Mouse (Mus musculus) lung, postnatal 0 days (tissue): ENCODE data around the gene Sfmbt1. TPM values are rescaled to one million over a fixed set of nuclear protein-coding genes. Genes with fewer than 3 reads are reported as not detected.

Experiments used
- ATAC-seq: fragments of 200-750 bp; cut with Nextera tagmentation; 2 replicates; pipeline ENCODE4 v1.8.0; 2017; ENCODE audit warnings: moderate library complexity
- DNase-seq: peaks from one replicate; pipeline ENCODE4 v3.0.0-alpha.2; 2016; ENCODE audit warnings: low spot score
- H3K27ac ChIP-seq: fragments of 300-500 bp; sonication (generic); 2 replicates; pipeline ENCODE4 v1.5.1; 2014; ENCODE audit warnings: antibody characterized with exemption, mild to moderate bottlenecking, low read length, mixed read lengths
- H3K27me3 ChIP-seq: fragments of 300-500 bp; sonication (generic); replicated peaks from 2 replicates; pipeline ENCODE4 v1.6.1; 2014; ENCODE audit warnings: low read length, mixed read lengths; ENCODE audit not compliant: insufficient read depth
- H3K36me3 ChIP-seq: fragments of 300-500 bp; sonication (generic); 2 replicates; pipeline ENCODE4 v1.6.1; 2014; ENCODE audit warnings: low read length, mixed read lengths; ENCODE audit not compliant: insufficient read depth
- H3K4me1 ChIP-seq: fragments of 300-500 bp; sonication (generic); 2 replicates; pipeline ENCODE4 v1.6.1; 2014; ENCODE audit warnings: antibody characterized with exemption, low read depth, low read length, mixed read lengths; ENCODE audit not compliant: insufficient read depth
- H3K4me2 ChIP-seq: fragments of 300-500 bp; sonication (generic); replicated peaks from 2 replicates; pipeline ENCODE4 v1.6.1; 2014; ENCODE audit warnings: low read depth, mild to moderate bottlenecking, low read length, moderate library complexity, mixed read lengths
- H3K4me3 ChIP-seq: fragments of 300-500 bp; sonication (generic); 2 replicates; pipeline ENCODE4 v1.5.1; 2014; ENCODE audit warnings: low read depth, low read length
- H3K9ac ChIP-seq: fragments of 300-500 bp; sonication (generic); replicated peaks from 2 replicates; pipeline ENCODE4 v1.6.1; 2014; ENCODE audit warnings: low read depth, mild to moderate bottlenecking
- H3K9me3 ChIP-seq: fragments of 300-500 bp; sonication (generic); 2 replicates; pipeline ENCODE4 v1.6.1; 2016; ENCODE audit warnings: low read length, mixed read lengths
- CTCF ChIP-seq: IDR thresholded peaks from 2 replicates; pipeline ENCODE4 v1.5.1; 2016; ENCODE audit warnings: antibody characterized with exemption, mild to moderate bottlenecking
- EP300 ChIP-seq: IDR thresholded peaks from 2 replicates; pipeline ENCODE4 v1.6.1; 2016; ENCODE audit warnings: antibody characterized with exemption, mild to moderate bottlenecking, control low read depth
- WGBS: fragments of 180-500 bp; shearing (Covaris S2); extraction: QIAGEN DNeasy Blood & Tissue Kit; methylation state at CpG from one replicate; pipeline ENCODE4 v1.1.7; 2014; 5-methylcytosine and 5-hydroxymethylcytosine counted together
- polyA plus RNA-seq: library from polyadenylated mRNA; unstranded; fragments of >200 nt; fragmentation: Nextera tagmentation; extraction: Ambion mirVana; gene quantifications from 2 replicates; pipeline ENCODE4 v1.2.1, GENCODE M21; 2015

Gene Sfmbt1
- polyA plus RNA-seq, 1 experiment from 2014 or later: 8.2 TPM

GRCm38 (mm10) chr14:30843701-30844100 lies 129.1 kb downstream of the Sfmbt1 start:
- Histone ChIP-seq H3K27me3 (no peaks in the 10 kb centered on the region), H3K4me3 (no peak overlapping the region), H3K4me2 (no peak overlapping the region), H3K9ac (no peak overlapping the region), H3K4me1 (no peaks in the 10 kb centered on the region), H3K36me3 (no peaks in the 10 kb centered on the region; the same call in 1 of the 2 replicates), H3K27ac (no peak overlapping the region), H3K9me3 (no peaks in the 10 kb centered on the region)
- no peak for DNase-seq
- ATAC-seq: no peak
- WGBS: 90% methylated on average over 3 of the region's 3 CpGs
- no peak for TF ChIP-seq EP300
- no peak for TF ChIP-seq CTCF

- ATAC-seq (no peak), DNase-seq (no peak)
- no peaks in the 10 kb centered on the region for H3K27me3 ChIP-seq
- H3K9me3 ChIP-seq: no peaks in the 10 kb centered on the region
- no peak for TF ChIP-seq CTCF
- TF ChIP-seq EP300: no peak
- H3K4me2 ChIP-seq: no peak overlapping the region
- H3K9ac ChIP-seq: no peak overlapping the region
- no peak overlapping the region for H3K4me3 ChIP-seq
- H3K36me3 ChIP-seq: no peaks in the 10 kb centered on the region
- H3K27ac ChIP-seq: no peak overlapping the region
- WGBS: 94% methylated on average over 5 of the region's 5 CpGs
- no peaks in the 10 kb centered on the region for H3K4me1 ChIP-seq
Observed at GRCm38 (mm10) chr14:30850504-30850903, 135.9 kb downstream of the Sfmbt1 start.

GRCm38 (mm10) chr14:30852325-30852724 lies 137.7 kb downstream of the Sfmbt1 start:
- Histone ChIP-seq H3K27me3 (no peaks in the 10 kb centered on the region), H3K27ac (no peak overlapping the region), H3K9me3 (no peaks in the 10 kb centered on the region), H3K4me1 (no peaks in the 10 kb centered on the region), H3K36me3 (no peaks in the 10 kb centered on the region), H3K4me3 (no peak overlapping the region), H3K9ac (no peak overlapping the region), H3K4me2 (no peak overlapping the region)
- no peak for TF ChIP-seq EP300
- TF ChIP-seq CTCF: no peak
- WGBS: 85% methylated on average over 5 of the region's 5 CpGs
- ATAC-seq (no peak), DNase-seq (no peak)

GRCm38 (mm10) chr14:30855316-30855715 lies 140.7 kb downstream of the Sfmbt1 start:
- no peak overlapping the region for H3K4me2 ChIP-seq
- DNase-seq (peak; percentile 49), ATAC-seq (peak; percentile 53)
- H3K9ac ChIP-seq: no peak overlapping the region
- 72% methylated on average over 3 of the region's 3 CpGs for WGBS
- no peak overlapping the region for H3K4me3 ChIP-seq
- H3K27ac ChIP-seq: no peak overlapping the region
- no peaks in the 10 kb centered on the region for H3K36me3 ChIP-seq
- H3K27me3 ChIP-seq: no peaks in the 10 kb centered on the region
- H3K4me1 ChIP-seq: no peaks in the 10 kb centered on the region
- H3K9me3 ChIP-seq: no peaks in the 10 kb centered on the region
- TF ChIP-seq EP300 (peak; percentile 60), CTCF (no peak)

GRCm38 (mm10) chr14:30856885-30857507 lies 142.3 kb downstream of the Sfmbt1 start:
- Histone ChIP-seq H3K36me3 (no peaks in the 10 kb centered on the region), H3K9me3 (no peaks in the 10 kb centered on the region), H3K4me1 (peaks cover 3% of the 10 kb centered on the region; the same call in 1 of the 2 replicates), H3K27ac (no peak overlapping the region), H3K4me3 (no peak overlapping the region), H3K27me3 (no peaks in the 10 kb centered on the region), H3K9ac (no peak overlapping the region), H3K4me2 (no peak overlapping the region)
- TF ChIP-seq EP300 (no peak), CTCF (no peak)
- 64% methylated on average over 10 of the region's 10 CpGs for WGBS
- peak; percentile 43 for DNase-seq
- ATAC-seq: 0 out of 2 replicates have a peak, but pooled peaks have one; percentile 33

GRCm38 (mm10) chr14:30857990-30858389 lies 143.3 kb downstream of the Sfmbt1 start:
- no peak overlapping the region for H3K9ac ChIP-seq
- H3K4me3 ChIP-seq: no peak overlapping the region
- no peak overlapping the region for H3K4me2 ChIP-seq
- DNase-seq (no peak), ATAC-seq (no peak)
- no peak overlapping the region for H3K27ac ChIP-seq
- peaks cover 4% of the 10 kb centered on the region; the same call in 1 of the 2 replicates for H3K4me1 ChIP-seq
- TF ChIP-seq CTCF: peak; percentile 66
- TF ChIP-seq EP300: no peak
- H3K36me3 ChIP-seq: no peaks in the 10 kb centered on the region
- H3K9me3 ChIP-seq: no peaks in the 10 kb centered on the region
- 71% methylated on average over 4 of the region's 4 CpGs for WGBS
- H3K27me3 ChIP-seq: no peaks in the 10 kb centered on the region
